Mouse (Mus musculus): ENCODE data around the gene Scn8a.

DNA sequence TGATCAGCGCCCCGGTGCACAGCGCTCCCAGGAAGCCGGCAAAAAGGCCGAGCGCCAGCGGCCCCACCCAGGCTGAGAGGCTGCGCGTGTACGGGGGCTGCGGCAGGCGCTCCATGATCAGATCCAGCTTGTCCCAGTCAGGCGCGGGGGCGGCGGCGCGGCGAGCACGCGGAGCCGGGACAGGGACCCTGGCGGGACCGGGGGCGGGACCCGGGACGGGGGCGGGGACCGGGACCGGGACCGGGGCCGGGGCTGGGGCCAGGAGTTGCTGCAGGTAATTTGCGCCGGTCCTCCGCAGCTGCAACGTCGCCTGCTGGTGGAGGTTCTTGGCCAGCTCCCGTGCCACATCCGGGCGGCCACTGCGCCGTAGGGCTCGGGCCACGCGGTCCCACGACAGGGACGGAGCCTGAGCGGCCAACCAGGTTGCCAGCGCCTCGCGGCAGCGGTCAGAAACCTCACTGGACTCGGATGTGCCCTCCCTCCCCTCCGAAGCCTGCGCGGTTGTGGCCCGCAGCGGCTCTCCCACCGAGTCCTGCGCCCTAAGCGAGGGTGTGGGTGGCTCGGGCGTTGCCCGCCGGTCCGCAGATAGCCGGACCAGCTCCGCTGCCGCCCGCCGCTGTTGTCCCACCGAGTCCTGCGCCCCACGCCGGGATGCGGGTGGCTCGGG lies 177.0 kb downstream of the Scn8a start:
- TF ChIP-seq GATA1 (IDR thresholded peaks at IDR 0.05; ENCODE audit: borderline replicate concordance, low read length) = no peak
- TF ChIP-seq FLI1 (IDR thresholded peaks at IDR 0.05; ENCODE audit: low read length) = no peak

Measured in megakaryocyte, embryonic 14.5 days (primary cell).